Mouse (Mus musculus) ES-Bruce4 (cell line): ENCODE data around the gene Myrip.

Experiments used
- CTCF ChIP-seq: IDR thresholded peaks from one replicate; pipeline ENCODE4 v1.8.1; 2011; ENCODE audit warnings: low read depth, low read length
- POLR2A ChIP-seq: IDR thresholded peaks from one replicate; pipeline ENCODE4 v1.8.1; 2011; ENCODE audit warnings: low read length; ENCODE audit not compliant: insufficient read depth

- TF ChIP-seq POLR2A = no peak
- no peak for TF ChIP-seq CTCF
These were observed 41.9 kb downstream of the Myrip start for GRCm38 (mm10) chr9:120343123-120343790.
